Mouse (Mus musculus): ENCODE results near the gene Zbed5. TPM values are rescaled to one million over a fixed set of nuclear protein-coding genes. Genes with fewer than 3 reads are reported as not detected.
"Not testable (repeated sequence)": the region's sequence is repeated elsewhere in the genome, so short reads cannot be mapped to it uniquely, and the experiment has no call there.

Zbed5 gene
- total RNA-seq, 2 experiments from 2014 or later, result 3.8 to 5.8 TPM

- DNase-seq (ENCODE audit: extremely low spot score in 1 of 2, low spot score in 2 of 2), result no peak
- intact Hi-C loops (cut with DNase I), result no loop called here
Observed at GRCm38 (mm10) chr5:129898449-129898848, 2.9 kb downstream of the Zbed5 start, which contains the start of gene Phkg1. Gene Phkg1 (minus strand): TSS chr5:129898549.

GRCm38 (mm10) chr5:129907775-129908174, 12.3 kb downstream of the Zbed5 start:
- DNase-seq (ENCODE audit: extremely low spot score in 1 of 2, low spot score in 2 of 2), result no peak
- intact Hi-C loops (cut with DNase I), result no loop called here

GRCm38 (mm10) chr5:129908242-129908965, 12.9 kb downstream of the Zbed5 start, which contains the start of gene Nupr1l:
Gene Nupr1l (plus strand): TSS chr5:129908540.
- DNase-seq (ENCODE audit: extremely low spot score in 1 of 2, low spot score in 2 of 2), result peak; percentile 85 to 95
- intact Hi-C loops (cut with DNase I), result no loop called here

GRCm38 (mm10) chr5:129909147-129909546, 13.6 kb downstream of the Zbed5 start:
- intact Hi-C loops (cut with DNase I), result no loop called here
- DNase-seq (ENCODE audit: extremely low spot score in 1 of 2, low spot score in 2 of 2), result no peak

- intact Hi-C loops (cut with DNase I), result no loop called here
- DNase-seq (ENCODE audit: extremely low spot score in 1 of 2, low spot score in 2 of 2), result no peak
Observed at GRCm38 (mm10) chr5:129909591-129909990, 14.1 kb downstream of the Zbed5 start.

GRCm38 (mm10) chr5:129914024-129914423, 18.5 kb downstream of the Zbed5 start:
- intact Hi-C loops (cut with DNase I), result no loop called here
- no peak for DNase-seq (ENCODE audit: extremely low spot score in 1 of 2, low spot score in 2 of 2)

GRCm38 (mm10) chr5:129915491-129915890, 20.0 kb downstream of the Zbed5 start:
- intact Hi-C loops (cut with DNase I); DNase-seq (ENCODE audit: extremely low spot score in 1 of 2, low spot score in 2 of 2): not testable (repeated sequence)

- no peak for DNase-seq (ENCODE audit: extremely low spot score in 1 of 2, low spot score in 2 of 2)
- intact Hi-C loops (cut with DNase I), result no loop called here
Observed at GRCm38 (mm10) chr5:129918065-129918651, 22.6 kb downstream of the Zbed5 start.

- intact Hi-C loops (cut with DNase I), result no loop called here
- DNase-seq (ENCODE audit: extremely low spot score in 1 of 2, low spot score in 2 of 2), result no peak
Observed at GRCm38 (mm10) chr5:129918752-129919151, 23.2 kb downstream of the Zbed5 start.

- intact Hi-C loops (cut with DNase I), result no loop called here
- no peak for DNase-seq (ENCODE audit: extremely low spot score in 1 of 2, low spot score in 2 of 2)
Observed at GRCm38 (mm10) chr5:129919320-129919719, 23.8 kb downstream of the Zbed5 start.

- DNase-seq (ENCODE audit: extremely low spot score in 1 of 2, low spot score in 2 of 2), result no peak
- intact Hi-C loops (cut with DNase I), result no loop called here
Observed at GRCm38 (mm10) chr5:129921972-129922371, 26.4 kb downstream of the Zbed5 start.

- DNase-seq (ENCODE audit: extremely low spot score in 1 of 2, low spot score in 2 of 2), result no peak
- intact Hi-C loops (cut with DNase I), result no loop called here
Observed at GRCm38 (mm10) chr5:129924820-129925452, 29.4 kb downstream of the Zbed5 start.

GRCm38 (mm10) chr5:129925933-129926332, 30.4 kb downstream of the Zbed5 start:
- intact Hi-C loops (cut with DNase I), result no loop called here
- no peak for DNase-seq (ENCODE audit: extremely low spot score in 1 of 2, low spot score in 2 of 2)

GRCm38 (mm10) chr5:129929924-129930855, 34.7 kb downstream of the Zbed5 start:
- intact Hi-C loops (cut with DNase I), result no loop called here
- no peak for DNase-seq (ENCODE audit: extremely low spot score in 1 of 2, low spot score in 2 of 2)

GRCm38 (mm10) chr5:129936941-129937340, 41.4 kb downstream of the Zbed5 start:
- intact Hi-C loops (cut with DNase I), result no loop called here

GRCm38 (mm10) chr5:129940281-129940680, 44.8 kb downstream of the Zbed5 start:
- intact Hi-C loops (cut with DNase I), result no loop called here

More at GRCm38 (mm10) chr5:129936941-129937340, 41.4 kb downstream of the Zbed5 start:
- no peak for DNase-seq (ENCODE audit: extremely low spot score in 1 of 2, low spot score in 2 of 2)

GRCm38 (mm10) chr5:129940736-129941494, 45.4 kb downstream of the Zbed5 start:
- intact Hi-C loops (cut with DNase I), result no loop called here
- DNase-seq (ENCODE audit: extremely low spot score in 1 of 2, low spot score in 2 of 2), result no peak

More at GRCm38 (mm10) chr5:129940281-129940680, 44.8 kb downstream of the Zbed5 start:
- no peak for DNase-seq (ENCODE audit: extremely low spot score in 1 of 2, low spot score in 2 of 2)

- intact Hi-C loops (cut with DNase I), result no loop called here
- peak; percentile 97 to 98 for DNase-seq (ENCODE audit: extremely low spot score in 1 of 2, low spot score in 2 of 2)
Observed at GRCm38 (mm10) chr5:129941495-129942045, 46.0 kb downstream of the Zbed5 start, which contains the start of gene Vkorc1l1. Gene Vkorc1l1 (plus strand): TSS chr5:129941970.

Measured in left cerebral cortex, postnatal 10 days (tissue).